Mouse (Mus musculus) monocyte, adult 2 months (primary cell): ENCODE measurements around the gene Fbp2.
"Not testable (repeated sequence)": the region's sequence is repeated elsewhere in the genome, so short reads cannot be mapped to it uniquely, and the experiment has no call there.

Source experiments
- DNase-seq, 2 experiments: peaks; one replicate each; pipeline ENCODE4 v3.0.0; 2022; ENCODE audit warnings: low spot score in 2 of 2, low read depth in 1 of 2

Gene Fbp2

GRCm38 (mm10) chr13:62865651-62866315 is 7.6 kb upstream of the Fbp2 start:
- no peak for DNase-seq

- DNase-seq, result no peak
Measured at GRCm38 (mm10) chr13:62863771-62864170, 5.5 kb upstream of the Fbp2 start.

GRCm38 (mm10) chr13:62862875-62863274 is 4.7 kb upstream of the Fbp2 start:
- no peak for DNase-seq

DNA sequence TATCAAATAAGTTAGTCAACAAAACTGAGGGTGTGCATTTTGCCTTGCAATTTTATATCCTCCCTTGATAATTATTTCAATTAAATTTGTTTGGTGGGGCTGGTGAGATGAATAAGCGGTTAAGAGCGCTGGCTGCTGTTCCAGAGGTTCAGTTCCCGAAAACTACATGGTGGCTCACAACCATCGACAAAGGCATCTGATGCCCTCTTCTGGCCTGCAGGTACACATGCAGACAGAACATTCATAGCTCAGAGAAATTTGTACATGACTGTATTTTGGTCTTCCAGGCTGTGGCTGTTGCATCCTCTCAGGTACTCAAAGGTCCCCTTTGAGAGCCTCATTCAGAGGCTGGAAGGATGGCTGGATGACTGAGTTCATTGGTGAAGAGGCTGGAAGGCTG is 1.8 kb upstream of the Fbp2 start:
- no peak for DNase-seq

DNA sequence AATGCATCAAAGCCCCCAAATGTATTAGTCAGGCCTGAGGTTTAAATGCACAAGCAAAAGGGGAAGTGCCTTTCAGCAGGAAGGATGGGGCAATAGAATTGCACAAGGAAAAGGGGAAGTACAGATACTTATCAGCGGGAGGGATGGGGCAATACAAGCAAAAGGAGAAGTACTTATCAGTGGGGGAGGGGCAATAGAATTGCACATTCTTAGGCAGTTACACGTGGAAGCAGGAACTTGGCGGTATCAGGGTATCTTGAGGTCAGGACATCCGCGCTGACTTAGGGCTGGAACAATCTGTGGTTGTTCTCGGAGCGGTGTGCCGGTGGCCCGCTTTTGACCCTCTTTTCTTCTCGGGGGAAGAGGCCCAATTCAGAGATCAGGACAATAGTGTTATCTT is 1.0 kb upstream of the Fbp2 start:
- peak in 1 of 2 experiments; percentile 3 for DNase-seq

- no peak for DNase-seq
Measured at GRCm38 (mm10) chr13:62856850-62857249, 1.4 kb downstream of the Fbp2 start.

DNA sequence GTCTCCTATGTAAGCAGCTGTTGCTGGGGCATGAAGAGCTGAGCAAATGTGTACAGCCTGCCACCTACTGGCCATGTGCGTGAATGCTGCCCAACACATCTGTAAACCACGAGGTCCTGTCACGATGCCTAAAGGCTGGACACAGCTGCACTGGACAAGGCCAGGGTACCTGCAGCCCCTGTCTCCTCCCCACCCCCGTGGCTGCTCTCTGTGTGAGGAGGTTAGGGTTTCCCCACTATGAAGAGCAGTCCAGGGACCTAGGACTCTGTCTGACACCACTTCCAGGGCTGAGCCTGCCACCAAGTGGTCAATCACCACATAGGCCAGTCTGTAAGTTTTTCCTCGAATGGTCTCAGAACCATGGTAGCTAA is 1.9 kb downstream of the Fbp2 start:
- peak in 1 of 2 experiments; percentile 36 for DNase-seq

DNA sequence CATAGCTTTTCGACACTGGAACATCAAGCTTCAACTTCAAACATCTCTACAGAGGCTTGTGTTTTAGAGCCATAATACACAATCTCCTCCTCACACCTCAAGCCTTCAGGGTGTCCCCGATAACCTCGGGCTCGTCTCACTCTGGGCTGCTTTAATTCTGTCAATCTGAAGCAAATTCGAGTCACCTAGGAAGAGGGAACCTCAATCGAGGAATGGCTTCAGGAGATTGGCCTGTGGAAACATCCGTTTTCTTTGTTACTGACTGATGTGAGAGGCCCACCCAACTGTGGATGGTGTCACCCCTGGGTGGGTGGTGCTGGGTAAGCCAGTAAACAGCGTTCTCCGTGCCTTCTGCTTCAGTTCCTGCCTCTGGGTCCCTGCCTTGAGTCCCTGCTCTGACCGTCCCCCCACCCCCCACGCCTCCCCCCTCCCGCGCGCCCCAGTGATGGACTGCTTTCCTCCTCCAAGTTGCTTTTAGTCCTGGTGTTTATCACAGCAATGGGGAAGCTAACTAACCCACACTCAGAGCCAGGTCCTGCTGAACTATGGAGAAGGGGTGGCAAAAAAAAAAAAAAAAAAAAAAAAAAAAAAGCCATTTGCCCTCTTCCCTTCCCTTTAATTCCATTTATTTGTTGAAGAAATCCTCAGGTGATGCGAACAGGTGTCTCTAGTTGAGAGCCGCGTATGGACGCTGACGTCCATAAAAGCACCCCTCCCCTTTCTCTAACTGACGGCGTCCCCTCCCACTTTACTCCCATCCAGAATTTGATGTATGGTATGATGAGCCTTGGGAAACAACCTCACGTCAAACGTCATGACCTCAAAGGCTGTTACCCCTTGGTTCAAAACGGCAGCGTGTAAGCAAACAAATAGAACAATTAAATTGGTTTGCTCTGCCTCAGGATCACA is 2.6 kb downstream of the Fbp2 start:
- DNase-seq, result no peak

GRCm38 (mm10) chr13:62854666-62855065 is 3.6 kb downstream of the Fbp2 start:
- DNase-seq, result peak in 1 of 2 experiments; percentile 23

- DNase-seq, result no peak
Measured at GRCm38 (mm10) chr13:62833341-62833740, 24.9 kb downstream of the Fbp2 start.

GRCm38 (mm10) chr13:62832239-62832638 is 26.0 kb downstream of the Fbp2 start:
- no peak for DNase-seq

DNA sequence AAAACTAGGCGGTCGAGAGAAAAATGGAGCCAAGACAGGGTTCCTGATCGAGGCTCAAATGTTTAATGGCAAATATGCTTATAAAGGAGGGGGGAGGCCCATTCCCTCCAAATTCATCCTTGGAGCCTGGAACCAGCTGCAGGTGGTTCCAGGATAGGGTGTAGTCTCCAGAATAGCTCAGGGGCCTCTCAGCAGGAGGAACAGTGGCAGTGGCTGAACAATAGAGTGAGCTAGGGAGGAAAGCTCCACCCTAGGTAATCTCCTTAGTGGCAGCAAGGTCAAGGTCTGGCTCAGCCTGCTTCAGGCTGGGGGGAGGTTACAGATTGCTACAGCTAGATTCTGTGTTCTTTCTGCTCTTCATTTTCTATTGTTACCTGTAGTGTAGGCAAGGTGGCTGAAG is 42.5 kb downstream of the Fbp2 start:
- DNase-seq, result not testable (repeated sequence)

DNA sequence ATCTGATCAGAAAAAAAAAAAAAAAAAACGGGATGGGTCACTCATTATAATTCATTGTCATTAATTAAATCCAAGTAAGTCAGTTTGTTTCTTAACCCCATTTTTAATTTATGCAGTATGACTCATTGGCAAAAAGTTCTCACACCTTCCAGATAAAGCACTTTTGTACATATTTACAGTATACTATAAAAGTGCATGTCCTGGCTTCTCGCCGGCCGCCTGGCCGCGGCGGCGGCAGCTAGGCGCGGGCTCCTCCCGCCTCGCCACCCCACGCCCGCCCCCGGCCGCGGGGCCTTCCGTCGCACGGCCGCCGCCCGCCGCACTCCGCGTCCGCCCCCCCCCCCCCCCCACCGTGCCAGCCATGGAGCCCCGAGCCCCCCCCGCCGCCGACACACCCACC is 45.5 kb downstream of the Fbp2 start:
- DNase-seq, result no peak

DNA sequence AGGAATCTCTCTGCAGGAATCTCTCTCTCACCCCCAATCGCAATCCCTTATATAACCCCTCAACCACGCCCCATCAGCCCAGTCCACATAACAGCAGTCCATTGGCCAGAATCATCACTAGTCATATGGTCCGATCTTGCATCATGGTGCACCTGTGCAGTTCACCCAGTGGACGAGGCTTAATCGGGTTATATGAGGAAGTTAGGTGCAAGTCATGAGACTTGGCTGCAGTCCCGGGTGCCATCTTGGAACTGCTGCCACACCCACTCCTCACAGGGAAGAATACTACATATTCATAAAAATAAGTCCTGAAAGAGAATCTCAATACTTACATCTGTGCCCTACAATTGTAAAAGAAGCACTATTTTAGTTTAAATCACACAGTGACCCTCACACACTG is 50.2 kb downstream of the Fbp2 start:
- DNase-seq, result not testable (repeated sequence)
